Mouse (Mus musculus): ENCODE data around the gene Cd8b1.
"Not testable (repeated sequence)": the region's sequence is repeated elsewhere in the genome, so short reads cannot be mapped to it uniquely, and the experiment has no call there.

Gene Cd8b1

DNA sequence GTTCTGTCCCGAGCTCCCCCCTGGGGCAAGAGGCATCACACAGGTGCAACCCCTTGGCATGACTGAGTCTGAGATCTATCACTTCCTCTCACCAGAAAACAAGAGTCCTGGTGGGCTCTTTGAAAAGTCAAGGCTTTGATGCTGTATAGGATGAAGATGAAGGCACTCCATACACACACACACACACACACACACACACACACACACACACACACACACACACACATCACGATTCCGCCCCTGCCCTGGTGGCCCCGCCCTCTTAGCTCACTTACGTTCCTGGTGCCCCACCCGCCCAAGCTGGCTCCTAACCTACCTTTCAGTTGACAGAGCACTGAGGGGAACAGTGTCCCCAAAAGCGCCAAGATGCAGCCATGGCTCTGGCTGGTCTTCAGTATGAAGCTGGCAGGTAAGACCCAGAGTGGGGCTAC lies at the start of gene Cd8b1:
Cd8b1 (plus strand) TSS at position 298 of the 431 bp plus-strand sequence.
- DNase-seq = peak; percentile 2

DNA sequence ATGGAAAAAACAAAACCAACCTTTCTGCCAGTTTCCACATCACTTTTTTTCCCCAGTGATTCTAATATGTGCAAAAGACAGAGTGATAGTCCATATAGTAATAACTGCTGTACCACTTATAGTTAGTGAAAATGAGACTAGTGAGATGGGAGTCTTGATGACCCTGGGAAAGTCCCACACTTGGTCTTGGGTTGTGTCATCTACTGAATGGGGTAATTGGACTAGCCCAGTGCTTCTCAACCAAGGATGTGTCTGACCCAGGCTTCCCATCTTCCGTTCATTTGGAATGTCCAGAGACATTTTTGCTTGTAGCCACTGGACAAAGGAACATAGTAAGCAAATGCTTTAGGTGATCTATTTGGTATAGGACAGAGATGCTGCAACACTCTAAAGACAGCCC lies 48.9 kb upstream of the Cd8b1 start:
- no peak for DNase-seq

DNA sequence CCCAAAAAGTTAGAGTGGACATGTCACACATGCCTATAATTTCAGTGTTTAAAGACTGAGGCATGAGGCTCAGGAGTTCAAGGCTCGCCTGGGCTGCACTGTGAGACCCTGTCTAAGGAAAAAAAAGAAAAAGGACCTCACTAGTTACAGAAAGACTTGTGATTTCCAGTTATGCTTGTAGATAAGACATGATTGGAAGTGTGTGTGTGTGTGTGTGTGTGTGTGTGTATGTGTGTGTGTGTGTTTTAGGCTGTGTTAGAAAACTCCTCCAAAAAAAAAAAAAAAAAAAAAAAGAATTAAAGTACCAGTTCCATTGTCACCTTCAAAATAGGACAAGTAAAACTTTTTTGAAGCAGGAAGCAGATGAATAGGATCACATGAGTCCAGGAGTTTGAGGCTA lies 48.0 kb upstream of the Cd8b1 start:
- no peak for DNase-seq

DNA sequence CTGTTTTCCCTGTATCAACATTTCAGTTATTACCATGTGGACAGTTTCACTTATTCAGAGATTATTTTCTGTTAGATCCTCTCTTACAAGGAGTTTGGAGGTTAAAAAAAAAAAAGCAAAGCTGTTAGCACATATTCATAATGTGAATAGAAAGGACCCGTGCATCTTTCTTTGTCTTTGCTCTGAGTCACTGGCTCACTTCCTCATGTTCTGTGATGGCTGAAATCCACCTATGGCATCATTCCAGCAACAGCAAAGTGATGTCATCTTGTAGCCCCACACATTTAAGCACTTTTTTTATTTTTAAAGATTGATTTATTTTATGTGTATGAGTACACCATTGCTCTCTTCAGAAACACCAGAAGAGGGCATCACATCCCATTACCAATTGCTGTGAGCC lies 43.2 kb upstream of the Cd8b1 start:
- DNase-seq = no peak

DNA sequence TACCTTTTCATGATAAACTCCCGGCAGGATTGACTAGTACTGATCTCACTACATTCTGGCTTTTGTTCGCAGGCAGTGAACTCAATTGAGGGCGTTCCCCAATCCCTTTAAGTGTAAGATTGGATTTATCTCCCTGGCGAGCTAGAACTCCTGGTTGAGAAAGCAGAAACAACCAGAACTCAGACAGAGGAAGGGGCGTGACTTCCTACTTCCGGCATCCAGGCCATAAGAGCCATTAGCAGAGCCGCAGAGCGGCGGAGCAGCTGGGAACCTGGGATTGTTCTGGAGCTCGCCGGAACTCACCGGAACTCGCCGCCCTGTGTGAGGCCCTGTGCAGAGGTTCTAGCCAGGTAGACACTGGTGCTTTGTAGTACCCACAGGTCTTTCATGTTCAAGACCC lies 29.1 kb upstream of the Cd8b1 start:
- DNase-seq = no peak

DNA sequence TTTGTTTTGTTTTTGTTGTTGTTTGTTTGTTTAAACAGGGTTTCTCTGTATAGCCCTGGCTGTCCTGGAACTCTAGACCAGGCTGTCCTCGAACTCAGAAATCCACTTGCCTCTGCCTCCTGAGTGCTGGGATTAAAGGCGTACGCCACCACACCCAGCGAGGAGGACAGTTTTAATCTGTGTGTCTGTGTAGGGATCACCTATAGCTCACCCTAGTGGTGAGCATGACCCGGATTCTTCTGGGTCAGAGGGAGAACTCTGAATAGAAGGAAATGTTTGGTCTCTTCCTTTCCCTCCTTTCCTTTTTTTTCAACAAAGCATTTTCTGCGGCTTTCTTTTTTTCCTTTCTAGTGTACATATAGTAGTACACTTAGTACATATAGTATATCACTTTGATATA lies 27.3 kb upstream of the Cd8b1 start:
- DNase-seq = no peak

DNA sequence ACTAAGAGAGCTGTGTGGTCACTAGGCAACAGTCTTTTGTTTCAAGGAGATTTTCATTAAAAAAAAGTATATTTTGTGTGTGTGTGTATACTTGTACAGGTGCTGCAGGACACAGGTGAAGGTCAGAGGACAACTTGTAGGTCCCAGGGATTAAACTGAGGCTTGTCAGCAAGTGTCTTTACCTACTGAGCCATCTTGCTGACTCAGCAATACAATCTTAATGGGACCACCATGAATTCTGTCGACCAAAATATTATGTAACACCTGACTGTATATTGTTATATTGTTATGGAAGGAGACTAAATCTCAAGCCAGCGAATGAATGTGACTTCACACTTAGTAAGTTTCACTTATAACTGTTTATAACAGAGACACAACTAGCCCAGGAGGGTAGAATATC lies 24.5 kb upstream of the Cd8b1 start:
- no peak for DNase-seq

DNA sequence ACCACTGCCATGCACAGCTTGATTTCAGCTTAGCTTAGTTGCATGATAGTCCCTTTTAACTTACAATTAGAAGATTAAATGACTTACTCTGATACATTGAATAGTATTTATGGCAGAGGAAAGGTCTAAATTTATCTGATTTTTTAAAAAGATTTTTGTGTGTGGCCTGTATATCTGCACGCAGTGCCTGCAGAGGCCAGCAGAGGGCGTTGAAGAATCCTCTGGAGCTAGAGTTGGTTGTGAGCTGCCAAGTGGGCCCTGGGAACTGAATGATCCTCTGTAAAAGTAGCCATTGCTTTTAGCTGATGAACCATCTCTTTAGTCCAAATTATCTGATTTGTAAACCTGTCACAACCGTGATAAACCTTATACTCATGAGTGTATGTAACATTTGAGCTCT lies 23.8 kb upstream of the Cd8b1 start:
- peak; percentile 21 for DNase-seq

DNA sequence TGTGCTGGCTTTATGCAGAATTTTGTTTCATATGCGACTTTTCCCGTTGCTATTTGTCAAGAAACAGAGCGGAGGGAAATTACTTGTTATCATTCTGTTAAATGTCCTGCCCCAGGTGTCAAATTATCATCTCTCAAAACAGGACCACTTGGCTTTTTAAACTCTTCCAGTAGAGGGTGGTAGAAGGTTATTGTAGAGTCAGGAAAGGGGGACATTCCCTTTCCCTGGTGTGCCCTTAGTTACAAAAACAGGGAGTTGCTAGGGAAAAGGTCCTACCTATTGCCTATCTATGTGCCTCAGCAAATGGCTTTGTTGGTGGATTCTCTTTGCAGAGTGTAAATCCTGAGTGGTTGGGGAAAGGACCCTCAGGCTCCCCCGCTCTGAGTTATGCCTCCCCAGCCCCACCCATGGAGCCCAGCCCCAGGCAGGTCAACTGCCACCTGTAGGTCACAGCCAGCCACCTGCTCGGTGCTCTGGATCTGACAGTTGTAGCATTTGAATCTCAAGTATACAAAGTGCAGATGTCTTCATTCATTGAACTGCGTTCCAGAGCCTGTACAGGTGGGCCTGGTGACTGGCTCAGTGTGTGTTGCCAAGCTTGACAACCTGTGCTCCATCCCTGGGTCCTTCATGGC lies 20.4 kb upstream of the Cd8b1 start:
- no peak for DNase-seq

DNA sequence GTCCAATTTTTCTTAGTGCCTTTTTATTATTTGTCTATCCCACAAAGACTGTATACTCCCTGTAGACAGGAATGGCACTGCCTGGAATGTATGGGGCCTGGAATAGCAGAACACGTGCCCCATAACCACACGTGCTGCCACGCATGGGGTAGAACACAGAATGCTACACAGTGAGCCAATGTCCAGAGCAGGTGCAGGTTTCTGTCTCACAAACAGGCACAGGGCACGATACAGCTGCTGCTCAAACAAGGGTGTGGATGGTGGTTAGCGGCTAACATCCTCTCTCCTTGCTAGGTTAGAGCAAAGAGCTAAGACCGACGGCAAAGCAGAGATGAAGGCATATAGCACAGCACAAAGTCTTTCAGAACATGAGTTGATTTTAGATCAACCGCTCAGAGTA lies 15.1 kb upstream of the Cd8b1 start:
- DNase-seq = no peak

DNA sequence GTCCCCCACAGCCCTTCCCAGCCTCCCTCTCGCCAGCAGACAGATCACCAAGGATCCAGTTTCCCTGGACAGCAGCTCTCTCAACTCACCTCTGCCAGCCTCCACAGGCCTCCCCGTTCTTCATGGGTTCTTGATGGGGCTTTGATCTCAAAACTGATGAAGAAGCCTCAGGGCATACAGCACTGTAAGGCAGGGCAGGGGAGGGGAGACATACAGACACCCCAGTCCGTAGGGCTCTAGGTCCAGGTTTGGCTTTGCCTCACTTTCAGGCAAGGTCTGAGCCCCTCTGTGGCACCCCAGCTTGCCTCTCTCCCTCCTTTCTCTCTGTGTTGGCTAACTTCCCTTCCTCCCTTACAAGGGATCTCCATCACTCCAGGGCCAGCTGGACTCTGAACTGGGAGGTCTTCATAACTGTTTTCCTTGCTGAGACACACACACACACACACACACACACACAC lies 733 bp upstream of the Cd8b1 start, which contains the start of gene Smyd1:
Smyd1 (minus strand) TSS at position 408 of the 458 bp plus-strand sequence.
- no peak for DNase-seq

DNA sequence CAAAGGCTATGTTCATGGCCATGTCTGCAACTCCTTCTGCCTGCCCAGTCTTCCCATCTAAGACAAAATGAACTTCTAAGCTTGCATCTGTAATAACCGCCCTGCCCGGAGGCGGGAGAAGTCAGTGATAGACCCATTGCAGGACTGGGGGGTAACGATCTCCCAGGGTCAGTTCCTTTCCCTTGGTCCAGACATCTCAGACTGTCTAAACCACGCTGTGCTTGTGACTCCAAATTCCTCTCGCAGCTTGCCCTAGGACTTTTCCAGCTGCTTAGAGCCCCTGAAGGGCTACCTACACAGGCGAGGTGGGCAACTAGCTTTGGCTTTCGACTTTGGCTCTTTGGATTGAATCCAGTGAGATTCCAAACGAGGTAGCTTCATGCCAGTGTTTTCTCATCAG lies 2.2 kb downstream of the Cd8b1 start:
- no peak for DNase-seq

DNA sequence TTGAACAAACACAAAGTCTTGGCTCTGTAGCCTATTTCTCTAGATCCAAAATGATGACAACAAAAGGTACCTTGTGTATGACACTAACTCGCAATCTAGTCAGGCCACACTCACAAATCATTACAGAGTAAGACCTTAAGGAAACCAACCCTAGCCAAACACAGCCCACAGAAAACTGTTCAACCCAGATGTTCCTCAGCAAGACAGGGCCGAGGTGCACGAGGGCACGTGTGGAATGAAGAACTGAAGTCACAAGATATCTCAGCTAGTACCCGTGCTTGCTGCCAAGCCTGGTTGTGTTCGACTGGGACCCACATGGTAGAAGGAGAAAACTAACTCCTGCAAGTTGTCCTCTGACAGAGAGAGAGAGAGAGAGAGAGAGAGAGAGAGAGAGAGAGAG lies 7.3 kb downstream of the Cd8b1 start:
- no peak for DNase-seq

DNA sequence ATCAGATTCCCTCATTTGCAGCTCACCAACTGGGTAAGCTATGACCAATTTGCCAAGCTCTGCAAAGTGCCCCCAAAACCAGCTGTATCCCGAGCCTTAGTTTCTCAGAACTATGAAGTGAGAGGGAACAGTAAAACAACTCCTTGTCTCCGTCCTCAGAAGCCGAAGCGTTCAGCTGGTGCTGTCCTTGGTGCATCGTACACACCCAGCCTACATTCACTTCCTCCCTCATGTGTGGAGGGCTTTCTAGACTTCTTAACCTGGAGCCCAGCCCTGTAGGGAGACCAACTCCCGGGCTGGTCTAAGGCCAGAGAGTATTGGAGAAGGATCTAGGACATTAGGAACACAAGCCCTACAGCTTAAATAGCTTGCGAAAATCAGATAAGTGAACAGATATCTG lies 7.9 kb downstream of the Cd8b1 start:
- no peak for DNase-seq

DNA sequence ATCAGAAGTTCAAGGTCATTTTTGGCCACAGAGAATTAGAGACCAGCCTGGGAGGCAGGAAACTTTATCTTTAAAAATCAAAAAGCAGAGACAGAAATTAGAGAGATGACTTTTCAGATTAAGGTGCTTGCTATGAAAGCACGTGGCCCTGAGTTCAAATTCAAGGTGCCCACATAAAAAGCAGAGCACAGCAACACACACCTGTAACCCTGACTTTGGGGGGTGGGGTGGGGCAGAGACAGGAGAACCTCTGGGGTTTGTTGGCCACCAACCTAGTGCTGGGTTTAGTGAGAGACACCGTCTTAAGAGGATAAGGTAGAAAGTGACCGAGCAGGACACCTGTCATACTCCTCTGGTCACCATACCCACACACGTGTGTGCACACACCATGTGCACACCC lies 8.9 kb downstream of the Cd8b1 start:
- DNase-seq = not testable (repeated sequence)

DNA sequence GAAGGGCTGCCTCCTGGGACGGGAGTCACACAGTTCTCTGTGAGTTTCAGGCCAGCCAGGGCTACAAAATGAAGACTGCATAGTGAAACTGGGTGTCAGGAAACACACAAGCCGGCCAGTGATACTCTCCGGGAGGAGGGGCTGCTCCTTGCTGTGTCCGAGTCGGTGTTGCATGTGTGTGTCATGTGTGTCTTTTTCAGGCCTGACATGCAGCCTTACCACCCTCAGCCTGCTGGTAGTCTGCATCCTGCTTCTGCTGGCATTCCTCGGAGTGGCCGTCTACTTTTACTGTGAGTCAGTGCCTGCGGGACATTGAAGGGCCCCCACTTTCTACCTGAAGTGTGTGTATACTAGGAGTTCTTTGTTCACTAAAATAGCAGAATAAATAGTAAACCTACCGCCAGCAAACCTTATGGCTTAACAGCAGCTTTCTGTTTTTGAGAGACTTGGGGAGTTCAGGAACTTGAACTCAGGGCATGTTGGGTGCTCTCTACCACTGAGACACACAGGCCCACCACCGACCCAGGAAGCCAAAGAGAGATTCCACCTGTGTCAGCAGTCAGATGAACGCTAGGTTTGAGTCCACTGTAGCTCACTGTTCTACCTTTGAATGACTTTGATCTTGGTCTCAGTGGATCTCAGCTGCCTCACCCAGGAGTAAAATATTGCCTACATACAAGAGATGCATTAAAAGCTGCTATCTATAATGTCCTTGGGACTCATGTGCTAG lies 9.8 kb downstream of the Cd8b1 start:
- no peak for DNase-seq

DNA sequence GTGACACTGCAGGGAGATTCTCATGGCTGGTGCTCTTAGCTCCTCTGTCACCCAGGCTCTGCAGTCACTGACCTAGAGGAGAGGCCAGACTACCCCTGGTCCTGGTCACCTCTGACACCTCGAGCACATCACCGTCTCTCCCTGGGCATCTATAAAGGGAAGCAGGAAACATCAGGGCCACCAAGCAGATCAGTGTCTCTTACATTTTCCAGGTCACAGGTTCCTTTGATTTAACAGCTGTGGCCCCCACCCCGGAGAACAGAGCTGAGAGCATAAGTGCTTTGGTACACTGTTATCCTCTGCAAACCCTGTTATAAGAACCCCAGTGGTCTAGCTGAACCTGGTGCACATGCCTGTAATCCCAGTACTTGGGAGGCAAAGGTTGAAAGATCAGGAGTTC lies 10.4 kb downstream of the Cd8b1 start:
- DNase-seq = no peak

DNA sequence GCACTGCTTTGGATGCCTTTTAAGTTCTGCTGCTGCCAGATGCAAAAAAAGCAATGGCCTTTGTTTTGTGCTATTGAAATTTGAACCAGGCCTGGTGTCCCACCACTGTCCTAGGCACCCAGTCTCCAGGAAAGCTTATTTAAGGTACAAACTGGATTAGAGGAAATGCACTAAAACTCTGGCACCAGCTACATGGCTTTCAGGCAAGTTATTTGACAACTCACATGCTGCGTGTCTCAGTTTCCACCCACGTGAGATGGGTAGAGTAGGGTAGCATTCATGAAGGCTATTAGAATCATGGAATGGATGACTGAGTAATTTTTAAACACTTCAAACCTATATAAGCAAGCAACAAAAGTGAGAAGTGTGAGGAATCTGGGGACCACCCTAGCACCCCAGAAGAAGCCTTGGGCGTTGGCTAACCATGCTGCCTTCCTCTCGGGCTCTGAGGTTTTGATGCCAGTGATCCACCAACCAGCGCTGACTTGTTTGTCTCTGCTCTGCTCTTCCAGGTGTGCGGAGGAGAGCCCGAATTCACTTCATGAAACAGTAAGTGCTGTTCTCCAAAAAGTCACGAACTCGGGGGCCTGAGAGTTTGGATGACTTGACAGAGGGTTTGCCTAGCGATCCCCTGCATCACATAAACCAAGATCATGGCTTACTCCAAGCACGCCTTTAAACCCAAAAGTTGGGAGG lies 11.1 kb downstream of the Cd8b1 start:
- DNase-seq = no peak

DNA sequence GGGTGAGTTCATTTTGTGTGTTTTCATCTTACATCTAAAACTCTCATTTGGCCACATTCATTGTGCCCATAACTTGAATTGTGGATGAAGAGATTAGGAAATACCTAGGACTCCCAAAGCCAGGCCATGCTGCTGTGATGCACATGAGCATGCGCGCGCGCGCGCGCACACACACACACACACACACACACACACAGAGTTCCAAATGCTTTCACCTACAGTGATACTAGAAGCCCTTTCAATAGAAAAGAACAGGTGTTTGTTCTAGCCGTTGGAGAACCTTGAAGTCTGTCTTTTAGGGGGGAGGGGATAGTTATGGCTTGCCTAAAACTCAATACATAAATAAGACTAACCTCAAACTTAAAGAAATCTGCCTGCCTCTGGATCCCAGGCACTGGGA lies 15.1 kb downstream of the Cd8b1 start:
- DNase-seq = no peak

DNA sequence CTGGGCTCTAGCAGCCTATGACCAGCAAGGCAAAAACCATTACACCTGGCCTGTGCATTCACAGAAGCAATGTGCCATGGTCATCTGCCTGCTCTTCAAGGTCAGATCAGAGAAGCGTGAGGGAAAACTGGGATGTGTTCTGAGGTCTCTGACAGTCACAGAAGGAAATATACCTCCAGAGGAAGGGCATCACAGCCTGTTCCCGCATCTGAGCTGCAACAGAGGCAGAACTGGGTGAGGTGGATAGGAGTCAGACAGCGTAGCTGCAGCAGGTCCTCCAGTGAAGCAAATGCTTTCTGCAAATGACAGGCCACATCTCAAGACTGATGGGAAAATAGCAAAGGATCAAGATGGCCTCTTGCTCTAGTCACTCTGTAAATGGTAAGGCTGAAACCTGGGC lies 16.4 kb downstream of the Cd8b1 start:
- no peak for DNase-seq

DNA sequence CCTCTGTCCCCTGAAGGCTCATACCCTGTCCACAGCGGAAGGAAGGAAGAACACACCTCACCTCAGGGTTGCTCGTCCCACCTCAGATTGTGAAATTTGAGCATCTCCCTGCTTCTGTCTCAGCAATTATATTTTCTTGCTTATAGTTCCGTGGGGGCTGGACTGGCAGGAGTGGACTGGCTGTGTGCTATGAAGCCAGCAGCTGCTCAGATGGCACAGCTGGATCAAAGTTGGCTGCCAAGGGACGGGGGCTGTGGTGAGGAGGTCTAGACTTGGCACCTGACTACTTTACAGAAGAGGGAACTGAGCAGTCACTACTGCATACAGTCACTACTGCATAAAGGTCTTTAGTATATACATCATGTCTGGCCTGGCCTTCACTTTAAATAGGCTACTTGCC lies 16.8 kb downstream of the Cd8b1 start:
- DNase-seq = no peak

DNA sequence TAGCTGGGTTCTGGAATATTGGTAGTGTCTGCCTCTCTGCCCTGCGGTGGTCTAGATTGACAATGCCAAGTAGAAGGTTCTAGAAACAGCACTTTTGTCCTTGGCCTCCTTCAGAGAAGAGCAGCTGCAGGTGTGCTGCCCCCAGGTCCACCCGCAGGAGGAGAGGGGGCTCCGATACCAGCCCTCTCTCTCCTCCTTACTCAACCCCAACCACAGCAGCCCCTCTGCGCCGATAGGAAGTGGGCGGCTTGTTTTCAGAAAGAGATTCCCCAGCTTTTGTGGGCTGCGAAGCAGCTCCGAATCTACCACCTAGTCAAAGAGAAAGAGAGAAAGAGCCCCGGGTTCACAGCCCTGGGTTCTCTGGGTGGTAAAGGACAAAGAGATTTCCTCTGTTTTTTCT lies 18.6 kb downstream of the Cd8b1 start:
- no peak for DNase-seq

DNA sequence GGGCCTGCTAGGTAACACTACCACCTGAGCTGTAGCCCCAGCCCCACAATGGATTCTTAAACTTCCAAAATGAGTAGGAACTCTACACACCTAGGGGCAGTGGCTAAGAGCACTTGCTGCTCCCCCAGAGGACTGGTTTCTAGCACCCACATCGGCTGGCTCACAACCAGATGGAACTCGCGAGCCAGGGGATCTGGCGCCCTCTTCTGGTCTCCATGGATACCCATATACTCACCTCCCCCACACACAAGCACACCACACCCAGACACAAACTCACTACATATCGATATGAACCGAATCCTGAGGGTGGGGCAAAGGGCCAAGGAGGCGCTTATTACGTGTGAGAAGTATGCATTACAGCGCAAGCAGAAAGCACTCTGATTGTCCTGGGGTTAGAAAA lies 25.4 kb downstream of the Cd8b1 start:
- DNase-seq = no peak

DNA sequence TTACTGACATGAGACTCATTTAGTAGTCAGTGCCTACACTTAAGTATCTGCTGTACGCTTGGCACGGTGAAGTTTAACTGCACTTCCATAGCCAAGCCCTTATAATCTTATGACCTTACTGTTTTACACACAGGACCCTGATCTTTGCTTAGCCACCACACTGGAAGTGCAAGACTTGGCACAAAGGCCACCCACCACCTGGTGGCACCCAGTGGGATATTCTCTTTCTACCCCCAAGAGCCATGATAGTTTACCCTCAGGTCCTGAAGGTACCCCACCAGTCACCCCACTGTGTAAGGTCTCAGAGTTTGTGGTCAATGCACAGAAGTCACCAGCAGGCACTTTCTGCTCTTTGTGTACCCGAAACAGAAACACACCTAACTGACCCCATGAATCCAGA lies 28.6 kb downstream of the Cd8b1 start:
- no peak for DNase-seq
